Mouse (Mus musculus) hindlimb bud, embryonic 11.5 days (tissue): ENCODE data around the gene Pigo.
"Not testable (repeated sequence)": the region's sequence is repeated elsewhere in the genome, so short reads cannot be mapped to it uniquely, and the experiment has no call there.

ENCODE experiments used
- DNase-seq: peaks from one replicate; pipeline ENCODE4 v3.0.0-alpha.2; 2012; ENCODE audit warnings: low read depth, low spot score; ENCODE audit errors: extremely low spot score

Pigo gene

GRCm38 (mm10) chr4:43002756-43003439 is 22.7 kb downstream of the Pigo start:
- no peak for DNase-seq

- DNase-seq: no peak
Observed at GRCm38 (mm10) chr4:43001272-43001671, 24.3 kb downstream of the Pigo start.

GRCm38 (mm10) chr4:43000141-43000986 is 25.3 kb downstream of the Pigo start, which contains the start of gene Vcp:
TSS of gene Vcp (minus strand) at chr4:43000507.
- peak; percentile 90 for DNase-seq

GRCm38 (mm10) chr4:42999451-43000140 is 26.0 kb downstream of the Pigo start:
- no peak for DNase-seq

- DNase-seq: no peak
Observed at GRCm38 (mm10) chr4:42998022-42998421, 27.6 kb downstream of the Pigo start.

- DNase-seq: no peak
Observed at GRCm38 (mm10) chr4:42988296-42988695, 37.3 kb downstream of the Pigo start.

- not testable (repeated sequence) for DNase-seq
Observed at GRCm38 (mm10) chr4:42980467-42980866, 45.2 kb downstream of the Pigo start.

GRCm38 (mm10) chr4:42978062-42978461 is 47.6 kb downstream of the Pigo start:
- no peak for DNase-seq

- DNase-seq: no peak
Observed at GRCm38 (mm10) chr4:42973868-42974267, 51.8 kb downstream of the Pigo start.

GRCm38 (mm10) chr4:42972952-42973351 is 52.7 kb downstream of the Pigo start:
- DNase-seq: no peak

GRCm38 (mm10) chr4:42969304-42969703 is 56.3 kb downstream of the Pigo start, which contains the start of gene 1700022I11Rik:
TSS of gene 1700022I11Rik (plus strand) at chr4:42969604.
- no peak for DNase-seq
